Mouse (Mus musculus) gastrocnemius, postnatal 36 days (tissue): ENCODE results near the gene Gm853. TPM values are rescaled to one million over a fixed set of nuclear protein-coding genes. Genes with fewer than 3 reads are reported as not detected.

Experiments
- DNase-seq, 2 experiments: peaks; one replicate each; pipeline ENCODE4 v3.0.0; 2022
- intact Hi-C: fragments of 180-260 bp; cut with DNase I; formaldehyde crosslinking; loops from one replicate; pipeline ENCODE4 v1.15.1; 2025
- total RNA-seq, 2 experiments: library from RNA; stranded (reverse); gene quantifications; 2 replicates each; pipeline ENCODE4 v1.2.3; 2021

The Gm853 gene
- total RNA-seq, 2 experiments from 2014 or later, result not detected

GRCm38 (mm10) chr4:130176156-130176720 lies 46.0 kb downstream of the Gm853 start:
- intact Hi-C loops, result no loop called here
- no peak for DNase-seq

- intact Hi-C loops, result no loop called here
- DNase-seq, result no peak
These were observed 47.0 kb downstream of the Gm853 start, which contains the start of gene Tinagl1 for GRCm38 (mm10) chr4:130175072-130175711. Gene Tinagl1, minus strand, starts transcription at chr4:130175122.

GRCm38 (mm10) chr4:130174335-130175031 lies 47.7 kb downstream of the Gm853 start:
- intact Hi-C loops, result no loop called here
- peak in 1 of 2 experiments; percentile 43 for DNase-seq

GRCm38 (mm10) chr4:130173911-130174311 lies 48.3 kb downstream of the Gm853 start:
- intact Hi-C loops, result no loop called here
- no peak for DNase-seq

GRCm38 (mm10) chr4:130173060-130173822 lies 49.0 kb downstream of the Gm853 start:
- DNase-seq, result no peak
- intact Hi-C loops, result no loop called here

GRCm38 (mm10) chr4:130171951-130172765 lies 50.0 kb downstream of the Gm853 start:
- intact Hi-C loops, result no loop called here
- peak in 1 of 2 experiments; percentile 65 for DNase-seq

- intact Hi-C loops, result no loop called here
- DNase-seq, result no peak
These were observed 51.8 kb downstream of the Gm853 start for GRCm38 (mm10) chr4:130170362-130170761.

- intact Hi-C loops, result loop anchor here (2.0 kb wide), 1 partner anchor 45 kb away; no protein-coding TSS in a partner anchor
- DNase-seq, result no peak
These were observed 52.7 kb downstream of the Gm853 start for GRCm38 (mm10) chr4:130169411-130169971.

- intact Hi-C loops, result loop anchor here (2.0 kb wide), 1 partner anchor 44 kb away; no protein-coding TSS in a partner anchor
- peak; percentile 72 to 79 for DNase-seq
These were observed 53.7 kb downstream of the Gm853 start for GRCm38 (mm10) chr4:130168280-130169183.

- DNase-seq, result no peak
- intact Hi-C loops, result loop anchor here (2.0 kb wide), 1 partner anchor 43 kb away; no protein-coding TSS in a partner anchor
These were observed 54.4 kb downstream of the Gm853 start for GRCm38 (mm10) chr4:130167814-130168213.

- intact Hi-C loops, result no loop called here
- DNase-seq, result no peak
These were observed 54.9 kb downstream of the Gm853 start for GRCm38 (mm10) chr4:130167321-130167720.

- DNase-seq, result no peak
- intact Hi-C loops, result no loop called here
These were observed 55.6 kb downstream of the Gm853 start for GRCm38 (mm10) chr4:130166592-130166991.

- DNase-seq, result no peak
- intact Hi-C loops, result no loop called here
These were observed 56.1 kb downstream of the Gm853 start for GRCm38 (mm10) chr4:130166061-130166460.

GRCm38 (mm10) chr4:130164121-130164520 lies 58.1 kb downstream of the Gm853 start:
- intact Hi-C loops, result no loop called here
- DNase-seq, result no peak

GRCm38 (mm10) chr4:130163391-130163861 lies 58.8 kb downstream of the Gm853 start:
- intact Hi-C loops, result no loop called here
- DNase-seq, result peak in 1 of 2 experiments; percentile 31

- intact Hi-C loops, result no loop called here
- no peak for DNase-seq
These were observed 60.9 kb downstream of the Gm853 start for GRCm38 (mm10) chr4:130161349-130161748.
